Mouse (Mus musculus) brain, embryonic 14.5 days (tissue): ENCODE data around the gene Krt83.

Source experiments
- CTCF ChIP-seq: fragments of 200-500 bp; IDR thresholded peaks from 2 replicates; pipeline ENCODE4 v1.5.1; 2012; ENCODE audit warnings: inconsistent platforms, mild to moderate bottlenecking, moderate library complexity, borderline replicate concordance; ENCODE audit not compliant: insufficient read depth, insufficient read length; ENCODE audit errors: extremely low read depth
- POLR2A ChIP-seq: fragments of 200-500 bp; IDR thresholded peaks from 2 replicates; pipeline ENCODE4 v1.6.1; 2012; ENCODE audit warnings: mild to moderate bottlenecking, inconsistent platforms, borderline replicate concordance; ENCODE audit not compliant: poor library complexity, insufficient read depth, insufficient read length, severe bottlenecking; ENCODE audit errors: extremely low read depth

- TF ChIP-seq CTCF (no peak), POLR2A (no peak)
Observed at GRCm38 (mm10) chr15:101494203-101494602, 2.9 kb upstream of the Krt83 start.
